Mouse (Mus musculus) skeletal muscle tissue, adult 2 months (tissue): ENCODE measurements around the gene Edrf1.
"Not testable (repeated sequence)": the region's sequence is repeated elsewhere in the genome, so short reads cannot be mapped to it uniquely, and the experiment has no call there.

ENCODE experiments used
- DNase-seq: peaks from one replicate; pipeline ENCODE4 v3.0.0-alpha.2; 2012; ENCODE audit warnings: low read depth, low spot score

The Edrf1 gene

DNA sequence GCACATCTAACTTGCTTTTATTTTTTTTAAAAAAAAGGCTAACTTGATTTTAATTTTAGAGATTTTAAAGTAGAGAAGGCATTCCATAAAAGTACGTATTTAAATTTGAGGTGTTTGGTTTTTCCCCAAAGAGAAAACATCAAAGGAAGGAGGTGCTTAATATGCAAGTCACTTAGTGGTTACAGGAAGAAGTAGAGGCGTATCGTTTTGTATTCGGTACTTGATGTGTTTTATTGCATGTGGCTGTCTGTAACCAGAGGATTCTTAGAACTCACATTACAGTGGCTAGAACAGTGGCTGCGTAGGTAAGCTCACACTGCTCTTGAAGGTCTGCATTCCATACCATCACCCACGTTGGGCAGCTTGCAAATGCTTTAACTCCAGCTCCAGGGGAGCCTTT, 8.4 kb downstream of the Edrf1 start:
- DNase-seq = no peak

DNA sequence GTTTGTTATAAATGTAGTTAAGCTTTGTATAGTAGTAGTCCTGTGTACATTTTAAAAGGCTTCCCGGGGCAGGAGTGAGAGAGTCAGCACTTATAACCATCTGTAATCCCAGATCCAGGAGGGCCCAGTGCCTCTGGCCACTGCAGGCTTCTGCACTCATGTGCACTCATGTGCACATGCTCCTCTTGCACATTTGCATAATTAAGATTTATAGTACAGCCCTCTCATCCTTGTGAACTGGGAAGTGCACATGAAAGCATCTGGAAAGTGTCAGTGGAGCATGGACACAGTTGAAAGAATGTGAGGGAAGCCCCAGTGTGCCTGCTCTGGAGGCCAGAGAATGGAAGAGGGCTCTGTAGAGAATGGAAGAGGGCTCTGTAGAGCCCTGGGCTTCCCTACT, 25.1 kb downstream of the Edrf1 start:
- DNase-seq = no peak

- no peak for DNase-seq
Observed at GRCm38 (mm10) chr7:133669071-133669470, 31.7 kb downstream of the Edrf1 start.

DNA sequence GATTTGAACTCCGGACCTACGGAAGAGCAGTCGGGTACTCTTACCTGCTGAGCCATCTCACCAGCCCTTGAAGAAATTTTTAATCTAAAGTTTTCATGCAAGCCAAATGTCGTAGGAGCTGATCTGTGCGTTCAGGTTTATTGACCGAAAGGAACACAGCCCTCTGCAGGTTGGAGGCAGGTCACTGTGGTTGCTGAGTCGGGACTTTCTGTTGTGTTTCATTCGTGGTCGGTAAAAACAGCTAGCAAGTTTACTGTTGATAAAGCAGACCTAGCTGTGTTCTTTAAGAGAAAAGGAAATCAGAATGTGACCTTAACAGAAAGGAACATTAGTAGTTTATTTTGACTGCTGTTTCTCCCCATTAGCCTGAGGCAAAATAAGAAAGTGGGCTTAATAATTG, 32.6 kb downstream of the Edrf1 start:
- DNase-seq = no peak

DNA sequence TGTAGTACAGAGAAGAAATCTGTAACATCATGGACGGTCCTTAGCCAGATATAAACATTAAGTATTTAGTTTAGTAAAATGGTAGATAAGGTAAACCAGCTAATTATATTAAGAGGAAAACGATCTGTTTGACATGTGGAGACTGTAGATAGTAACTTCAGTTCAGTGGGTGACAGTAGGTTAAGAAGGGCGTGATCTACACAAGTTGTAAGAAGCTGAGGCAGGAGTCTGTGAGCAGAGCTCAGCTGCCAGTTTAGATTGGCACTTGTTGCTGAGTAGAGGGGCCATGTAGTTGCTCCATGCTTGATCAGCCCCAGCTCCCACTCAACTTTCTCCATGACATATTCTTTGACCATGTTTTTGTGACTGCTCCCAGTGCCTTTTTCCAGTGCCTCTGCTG, 33.5 kb downstream of the Edrf1 start:
- DNase-seq = no peak

DNA sequence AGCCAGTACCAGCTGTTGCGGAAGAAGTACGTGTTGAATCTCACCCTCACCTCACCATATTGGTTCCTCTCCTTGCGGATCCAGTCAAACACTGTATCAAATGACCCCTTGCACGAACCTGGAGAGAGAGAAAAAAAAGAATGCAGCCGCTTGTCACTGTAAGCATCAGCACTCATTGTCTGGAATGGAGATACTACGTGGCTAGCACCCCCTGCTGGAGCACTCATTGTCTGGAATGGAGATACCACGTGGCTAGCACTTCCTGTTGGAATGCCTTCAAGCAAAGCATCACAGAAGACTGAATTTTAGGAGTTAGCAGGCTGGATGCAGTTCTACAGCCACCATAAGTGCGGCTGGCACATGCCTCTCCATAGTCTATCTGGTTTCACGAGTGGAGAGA, 38.7 kb downstream of the Edrf1 start:
- DNase-seq = no peak

DNA sequence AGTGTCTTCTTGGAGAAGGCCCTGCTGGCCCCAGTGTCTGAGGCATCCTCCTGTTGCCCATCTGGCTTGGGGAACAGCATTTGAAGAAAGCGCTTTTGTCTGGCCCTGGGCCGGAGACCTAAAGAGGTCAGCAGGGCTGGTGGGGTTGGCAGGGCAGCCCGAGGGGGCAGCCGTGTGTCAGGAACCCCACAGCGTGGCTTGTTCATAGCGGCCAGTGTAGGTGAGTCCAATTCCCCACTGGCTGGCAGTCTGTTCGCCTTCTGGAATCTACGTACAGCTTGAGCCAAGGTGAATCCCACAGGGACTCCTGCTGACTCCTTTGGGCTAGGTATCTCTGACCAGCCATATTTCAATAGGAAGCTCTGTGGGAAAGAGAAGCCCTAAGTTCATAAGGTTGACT, 41.4 kb downstream of the Edrf1 start:
- DNase-seq = no peak

GRCm38 (mm10) chr7:133679439-133679838, 42.1 kb downstream of the Edrf1 start:
- DNase-seq = no peak

GRCm38 (mm10) chr7:133679961-133680360, 42.6 kb downstream of the Edrf1 start, which contains the start of gene Mmp21:
TSS of gene Mmp21 (minus strand) at chr7:133680061.
- no peak for DNase-seq

DNA sequence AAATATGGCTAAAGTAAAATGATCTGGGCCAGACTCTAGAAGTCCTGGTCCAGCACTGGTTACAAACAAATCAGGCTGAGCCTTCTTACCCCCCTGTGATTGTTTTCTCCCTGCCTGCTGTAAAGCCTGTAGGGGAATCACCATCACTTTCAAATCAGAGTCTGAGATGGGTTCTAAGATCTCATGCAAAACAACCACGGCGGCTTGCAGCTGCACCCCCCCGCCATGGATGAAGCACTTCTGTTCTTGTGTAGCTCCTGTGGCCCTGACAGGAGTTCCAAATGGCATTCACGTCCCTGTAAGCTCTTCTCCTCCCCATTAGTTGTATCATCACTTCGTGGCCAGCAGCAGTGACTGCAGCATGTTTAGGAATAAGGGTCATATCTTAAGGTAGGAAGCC, 46.3 kb downstream of the Edrf1 start:
- DNase-seq = no peak

DNA sequence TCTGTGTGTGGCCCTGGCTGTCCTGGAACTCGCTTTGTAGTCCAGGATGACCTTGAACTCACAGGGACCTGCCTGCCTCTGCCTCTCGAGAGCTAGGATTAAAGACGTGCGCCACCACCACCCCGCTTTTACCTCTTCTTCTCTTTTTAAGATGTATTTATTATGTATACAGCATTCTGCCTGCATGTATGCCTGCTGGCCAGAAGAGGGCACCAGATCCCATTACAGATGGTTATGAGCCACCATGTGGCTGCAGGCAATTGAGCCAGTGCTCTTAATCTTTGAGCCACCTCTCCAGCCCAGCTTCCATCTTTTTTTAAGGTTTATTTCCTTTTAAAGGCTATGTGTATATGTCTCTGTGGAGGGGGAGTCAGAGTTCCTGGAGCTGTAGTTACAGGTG, 46.8 kb downstream of the Edrf1 start:
- DNase-seq = no peak

GRCm38 (mm10) chr7:133684701-133685100, 47.4 kb downstream of the Edrf1 start:
- DNase-seq = no peak

DNA sequence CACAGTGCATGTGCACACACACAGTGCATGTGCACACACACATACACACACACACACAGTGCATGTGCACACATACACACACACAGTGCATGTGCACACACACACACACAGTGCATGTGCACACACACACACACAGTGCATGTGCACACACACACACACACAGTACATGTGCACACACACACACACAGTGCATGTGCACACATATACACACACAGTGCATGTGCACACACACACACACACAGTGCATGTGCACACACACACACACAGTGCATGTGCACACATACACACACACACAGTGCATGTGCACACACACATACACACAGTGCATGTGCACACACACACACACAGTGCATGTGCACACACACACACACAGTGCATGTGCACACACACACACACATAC, 48.3 kb downstream of the Edrf1 start:
- DNase-seq = not testable (repeated sequence)

GRCm38 (mm10) chr7:133698021-133698709, 60.8 kb downstream of the Edrf1 start:
- peak; percentile 23 for DNase-seq

DNA sequence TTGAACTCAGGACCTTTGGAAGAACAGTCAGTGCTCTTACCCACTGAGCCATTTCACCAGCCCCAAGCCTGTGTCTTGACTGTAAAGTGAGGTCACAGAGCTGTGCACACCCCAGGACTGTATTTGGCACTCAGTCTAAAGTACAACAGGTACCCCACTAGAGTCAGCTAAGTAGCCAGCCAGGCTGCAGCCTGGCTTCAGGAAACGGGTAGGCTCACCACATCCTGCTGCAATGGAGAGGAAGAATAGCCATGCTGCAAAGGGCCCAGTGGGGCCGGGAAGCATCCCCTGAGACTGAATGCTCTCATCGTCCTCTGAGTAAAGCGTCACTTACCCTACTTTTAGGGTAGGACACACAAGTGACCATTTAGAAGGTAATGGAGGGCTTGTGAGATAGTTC, 62.5 kb downstream of the Edrf1 start:
- no peak for DNase-seq

- no peak for DNase-seq
Observed at GRCm38 (mm10) chr7:133701366-133701765, 64.0 kb downstream of the Edrf1 start.

DNA sequence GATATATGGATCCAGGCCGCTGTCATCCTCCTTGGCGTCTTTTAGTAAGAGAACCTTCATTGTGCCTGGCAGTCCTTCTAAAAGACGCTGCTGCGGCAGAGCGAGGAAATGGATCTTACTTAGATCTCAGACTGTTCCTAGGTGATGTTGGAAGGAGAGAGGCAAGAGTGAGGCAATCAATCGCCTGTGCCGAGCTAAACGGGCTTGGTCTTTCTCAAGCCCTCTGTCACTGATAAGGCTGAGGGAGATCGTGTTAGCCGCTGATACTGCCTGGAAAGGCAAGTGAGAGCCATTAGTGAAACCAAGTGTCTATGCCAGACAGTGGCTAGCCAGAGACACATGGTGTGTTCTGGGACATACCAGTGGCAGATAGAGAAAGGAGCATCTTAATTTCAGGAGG, 65.0 kb downstream of the Edrf1 start:
- DNase-seq = no peak

DNA sequence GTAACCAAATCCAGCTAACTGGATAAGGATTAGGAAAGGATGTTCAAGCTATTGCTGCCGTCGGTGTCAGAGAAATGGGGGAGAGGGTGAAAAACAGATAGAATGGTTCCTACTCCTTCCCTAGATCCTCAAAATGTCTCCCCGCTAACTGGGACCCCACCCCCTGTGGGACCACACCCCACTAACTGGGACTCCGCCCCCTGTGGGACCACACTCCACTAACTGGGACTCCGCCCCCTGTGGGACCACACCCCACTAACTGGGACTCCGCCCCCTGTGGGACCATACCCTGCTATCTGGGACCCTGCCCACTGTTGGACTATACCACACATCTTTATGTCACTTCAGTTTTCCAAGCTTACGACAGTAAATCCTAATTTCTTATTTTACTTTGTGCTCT, 66.6 kb downstream of the Edrf1 start:
- DNase-seq = no peak

- no peak for DNase-seq
Observed at GRCm38 (mm10) chr7:133707301-133707700, 70.0 kb downstream of the Edrf1 start.

GRCm38 (mm10) chr7:133715387-133715786, 78.0 kb downstream of the Edrf1 start:
- no peak for DNase-seq

DNA sequence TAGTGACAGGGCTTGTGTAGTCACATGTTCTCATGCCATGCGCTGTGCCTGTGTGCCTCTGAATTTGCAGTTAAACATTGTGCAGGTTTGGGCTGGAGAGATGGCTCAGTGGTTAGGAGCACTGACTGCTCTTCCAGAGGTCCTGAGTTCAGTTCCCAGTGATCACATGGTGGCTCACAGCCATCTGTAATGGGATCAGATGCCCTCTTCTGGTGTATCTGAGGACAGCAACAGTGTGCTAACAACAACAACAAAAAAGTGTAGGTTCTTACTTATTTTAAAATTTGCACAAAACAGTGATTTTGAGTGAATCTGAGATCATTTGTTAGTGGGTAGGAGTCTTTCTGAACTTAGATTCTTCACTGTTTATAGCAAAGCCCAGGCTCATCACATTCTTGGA, 81.2 kb downstream of the Edrf1 start:
- no peak for DNase-seq

GRCm38 (mm10) chr7:133720616-133721015, 83.3 kb downstream of the Edrf1 start:
- DNase-seq = no peak
